ENCODE assay signal across 12 mouse cellular contexts in the genomic region with DNA sequence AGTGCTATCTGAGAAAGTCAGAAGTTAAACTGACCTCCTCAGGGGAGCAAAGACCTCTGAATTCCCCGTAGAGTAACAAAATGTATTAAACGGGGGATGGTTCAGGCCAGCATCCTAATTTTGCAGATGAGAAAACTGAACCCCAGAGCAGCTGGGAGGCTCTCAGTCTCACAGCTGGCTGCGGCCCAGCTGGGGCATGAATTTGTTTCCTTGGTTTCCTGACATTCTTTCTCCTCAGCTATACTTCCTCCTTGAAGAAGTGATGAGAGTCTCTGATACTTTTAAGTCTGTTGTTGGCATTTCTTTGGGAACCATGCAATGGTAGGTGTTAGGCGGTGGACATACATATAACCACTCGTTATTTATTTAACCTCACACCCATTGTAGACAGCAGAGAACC.
DNase-seq lines count a peak whose midpoint lies in the region; ATAC-seq and TF ChIP-seq lines count a peak whose summit lies in the region.
"Had no signal": no experiment of that assay in that cellular context is flagged by ENCODE, and none has a peak within 500 bp of the region (broad histone marks: within the 10 kb centered on the region; RNA-seq: fewer than 3 reads in every experiment).

No protein-coding gene starts in this region.

- no peaks in the 10 kb centered on the region for H3K27me3 ChIP-seq in hindbrain, embryonic 10.5 days (ENCODE audit: insufficient read depth, poor library complexity, severe bottlenecking)
- no peaks in the 10 kb centered on the region for H3K27me3 ChIP-seq in hindbrain, postnatal 0 days (ENCODE audit: insufficient read depth, low read length)
- no peaks in the 10 kb centered on the region for H3K27me3 ChIP-seq in lung, postnatal 0 days (replicated peaks; ENCODE audit: insufficient read depth, low read length)
- H3K27me3 ChIP-seq in embryonic facial prominence, embryonic 15.5 days = no peaks in the 10 kb centered on the region
- H3K27me3 ChIP-seq: embryonic facial prominence, embryonic 13.5 days had no signal

- H3K4me1 ChIP-seq in hindbrain, embryonic 10.5 days (replicated peaks) = peaks cover 22% of the 10 kb centered on the region
- H3K4me1 ChIP-seq in hindbrain, postnatal 0 days (ENCODE audit: insufficient read depth, low read length) = peaks cover 9% of the 10 kb centered on the region
- peaks cover 18% of the 10 kb centered on the region; the same call in 1 of the 2 replicates for H3K4me1 ChIP-seq in lung, postnatal 0 days (ENCODE audit: insufficient read depth, low read depth, low read length)
- peaks cover 14% of the 10 kb centered on the region; the same call in 1 of the 2 replicates for H3K4me1 ChIP-seq in embryonic facial prominence, embryonic 15.5 days

- 83% methylated on average over 5 of the region's 5 CpGs for WGBS in hindbrain, embryonic 10.5 days
- WGBS in hindbrain, postnatal 0 days = 77% methylated on average over 5 of the region's 5 CpGs
- WGBS in lung, postnatal 0 days = 42% methylated on average over 5 of the region's 5 CpGs
- 68% methylated on average over 5 of the region's 5 CpGs for WGBS in embryonic facial prominence, embryonic 15.5 days

- no peak for TF ChIP-seq CTCF in hindbrain, postnatal 0 days (IDR thresholded peaks at IDR 0.05; ENCODE audit: low read depth)
- no peak for TF ChIP-seq CTCF in lung, postnatal 0 days (IDR thresholded peaks at IDR 0.05)

- no peak for ATAC-seq in hindbrain, postnatal 0 days
- no peak for ATAC-seq in lung, postnatal 0 days
- no peak for ATAC-seq in embryonic facial prominence, embryonic 15.5 days (ENCODE audit: insufficient number of reproducible peaks, low FRiP score, low TSS enrichment, low read depth)
- 0 out of 2 replicates have a peak, but pooled peaks have one; percentile 37 for ATAC-seq in megakaryocyte progenitor cell, adult 5-6 weeks (replicated peaks; ENCODE audit: poor library complexity)
- ATAC-seq: liver, postnatal 0 days had no signal

- peak overlapping the region; percentile 53; the same call in 1 of the 2 replicates for H3K27ac ChIP-seq in hindbrain, embryonic 10.5 days
- H3K27ac ChIP-seq in hindbrain, postnatal 0 days = no peak overlapping the region
- H3K27ac ChIP-seq in lung, postnatal 0 days (ENCODE audit: low read length) = no peak overlapping the region
- H3K27ac ChIP-seq in embryonic facial prominence, embryonic 15.5 days (replicated peaks) = 0 out of 2 replicates have a peak overlapping the region, but pooled peaks have one; percentile 49

- no peak for DNase-seq in hindbrain, embryonic 10.5 days (ENCODE audit: low spot score)
- DNase-seq in hindbrain, postnatal 0 days (ENCODE audit: low spot score) = no peak
- peak; percentile 19 for DNase-seq in lung, postnatal 0 days (ENCODE audit: low spot score)
- DNase-seq in lung, adult 18-20 months = no peak
- no peak for DNase-seq in frontal cortex, adult 2 months (ENCODE audit: extremely low spot score in 1 of 2, low spot score in 1 of 2)
- DNase-seq in spleen, postnatal 10 days (ENCODE audit: low spot score in 2 of 2) = no peak
- DNase-seq: cerebellum, adult 9-11 months; kidney, postnatal 4 days; liver, postnatal 0 days had no signal

- TF ChIP-seq EP300 in lung, postnatal 0 days (IDR thresholded peaks at IDR 0.05) = no peak

- no peak overlapping the region for H3K4me3 ChIP-seq in hindbrain, embryonic 10.5 days
- no peak overlapping the region for H3K4me3 ChIP-seq in hindbrain, postnatal 0 days (ENCODE audit: low read length)
- H3K4me3 ChIP-seq in lung, postnatal 0 days (ENCODE audit: low read depth, low read length) = no peak overlapping the region
- no peak overlapping the region for H3K4me3 ChIP-seq in embryonic facial prominence, embryonic 15.5 days (replicated peaks)
- H3K4me3 ChIP-seq: embryonic facial prominence, embryonic 13.5 days had no signal

- no peaks in the 10 kb centered on the region for H3K36me3 ChIP-seq in hindbrain, embryonic 10.5 days
- no peaks in the 10 kb centered on the region for H3K36me3 ChIP-seq in hindbrain, postnatal 0 days (ENCODE audit: insufficient read depth, low read length)
- no peaks in the 10 kb centered on the region for H3K36me3 ChIP-seq in lung, postnatal 0 days (ENCODE audit: insufficient read depth, low read length)
- no peaks in the 10 kb centered on the region for H3K36me3 ChIP-seq in embryonic facial prominence, embryonic 15.5 days
- H3K36me3 ChIP-seq: embryonic facial prominence, embryonic 13.5 days had no signal

- no peak overlapping the region for H3K9ac ChIP-seq in hindbrain, postnatal 0 days (replicated peaks; ENCODE audit: low read length)
- H3K9ac ChIP-seq in lung, postnatal 0 days (replicated peaks; ENCODE audit: low read depth) = no peak overlapping the region
- no peak overlapping the region for H3K9ac ChIP-seq in embryonic facial prominence, embryonic 15.5 days
- H3K9ac ChIP-seq: embryonic facial prominence, embryonic 13.5 days; liver, postnatal 0 days had no signal

- H3K9me3 ChIP-seq in hindbrain, embryonic 10.5 days = no peaks in the 10 kb centered on the region
- no peaks in the 10 kb centered on the region for H3K9me3 ChIP-seq in hindbrain, postnatal 0 days (ENCODE audit: low read length)
- H3K9me3 ChIP-seq in lung, postnatal 0 days (ENCODE audit: low read length) = no peaks in the 10 kb centered on the region
- H3K9me3 ChIP-seq in embryonic facial prominence, embryonic 15.5 days (replicated peaks) = no peaks in the 10 kb centered on the region

- no peak overlapping the region for H3K4me2 ChIP-seq in hindbrain, postnatal 0 days (ENCODE audit: low read depth, low read length)
- no peak overlapping the region for H3K4me2 ChIP-seq in lung, postnatal 0 days (replicated peaks; ENCODE audit: low read depth, low read length)
- H3K4me2 ChIP-seq in embryonic facial prominence, embryonic 15.5 days (replicated peaks) = no peak overlapping the region
- H3K4me2 ChIP-seq: embryonic facial prominence, embryonic 13.5 days had no signal

Comparison
In these comparisons a context has a peak if more than half of its experiments do, and no peak if none do; other contexts are left out.
1. H3K27ac ChIP-seq: peak in hindbrain, embryonic 10.5 days (single experiment) and embryonic facial prominence, embryonic 15.5 days (single experiment); none in hindbrain, postnatal 0 days (single experiment) and lung, postnatal 0 days (single experiment).